Mouse (Mus musculus) kidney, adult 2 months (tissue): ENCODE measurements around the gene Ugt1a2.

Experiments
- CTCF ChIP-seq: fragments of 200-500 bp; conservative IDR thresholded peaks from 2 replicates; pipeline ENCODE4 v1.5.1; 2011; ENCODE audit warnings: low read depth, mild to moderate bottlenecking, control low read depth, low read length, moderate library complexity, mixed read lengths; ENCODE audit not compliant: insufficient read depth, insufficient read length
- POLR2A ChIP-seq: fragments of 200-500 bp; IDR thresholded peaks from one replicate; pipeline ENCODE4 v1.6.1; 2011; ENCODE audit warnings: low read depth, low read length, control low read depth

GRCm38 (mm10) chr1:88235046-88235893 is 34.9 kb downstream of the Ugt1a2 start:
- TF ChIP-seq POLR2A: no peak
- TF ChIP-seq CTCF: no peak
